Mouse (Mus musculus) forebrain, embryonic 15.5 days (tissue): ENCODE data around the gene Sympk. TPM values are rescaled to one million over a fixed set of nuclear protein-coding genes. Genes with fewer than 3 reads are reported as not detected.

Experiments
- ATAC-seq: fragments of 200-750 bp; cut with Nextera tagmentation; replicated peaks from 2 replicates; pipeline ENCODE4 v1.8.0; 2017; ENCODE audit warnings: mild to moderate bottlenecking, moderate TSS enrichment, moderate library complexity
- H3K27ac ChIP-seq: fragments of 300-500 bp; sonication (generic); replicated peaks from 2 replicates; pipeline ENCODE4 v1.5.1; 2015; ENCODE audit warnings: mild to moderate bottlenecking, inconsistent platforms
- H3K27me3 ChIP-seq: fragments of 300-500 bp; sonication (generic); 2 replicates; pipeline ENCODE4 v1.6.1; 2015; ENCODE audit warnings: inconsistent platforms
- H3K36me3 ChIP-seq: fragments of 300-500 bp; sonication (generic); 2 replicates; pipeline ENCODE4 v1.6.1; 2015; ENCODE audit warnings: mild to moderate bottlenecking, inconsistent platforms
- H3K4me1 ChIP-seq: fragments of 300-500 bp; sonication (generic); 2 replicates; pipeline ENCODE4 v1.6.1; 2015; ENCODE audit warnings: inconsistent platforms
- H3K4me2 ChIP-seq: fragments of 300-500 bp; sonication (generic); replicated peaks from 2 replicates; pipeline ENCODE4 v1.6.1; 2015; ENCODE audit warnings: mild to moderate bottlenecking, inconsistent platforms
- H3K4me3 ChIP-seq: fragments of 300-500 bp; sonication (generic); 2 replicates; pipeline ENCODE4 v1.5.1; 2015; ENCODE audit warnings: mild to moderate bottlenecking, inconsistent platforms
- H3K9ac ChIP-seq: fragments of 300-500 bp; sonication (generic); replicated peaks from 2 replicates; pipeline ENCODE4 v1.6.1; 2015; ENCODE audit warnings: mild to moderate bottlenecking, inconsistent platforms
- H3K9me3 ChIP-seq: fragments of 300-500 bp; sonication (generic); 2 replicates; pipeline ENCODE4 v1.6.1; 2016; ENCODE audit warnings: inconsistent platforms
- microRNA-seq: library from miRNA; unstranded; fragments of <30 nt; microRNA quantifications from one replicate; pipeline ENCODE4, GENCODE M21; 2016
- polyA plus RNA-seq: library from polyadenylated mRNA; unstranded; fragments of >200 nt; fragmentation: Nextera tagmentation; extraction: Ambion mirVana; gene quantifications from 2 replicates; pipeline ENCODE4 v1.2.1, GENCODE M21; 2015

Gene Sympk
- polyA plus RNA-seq, 1 experiment from 2014 or later: 35.4 TPM

DNA sequence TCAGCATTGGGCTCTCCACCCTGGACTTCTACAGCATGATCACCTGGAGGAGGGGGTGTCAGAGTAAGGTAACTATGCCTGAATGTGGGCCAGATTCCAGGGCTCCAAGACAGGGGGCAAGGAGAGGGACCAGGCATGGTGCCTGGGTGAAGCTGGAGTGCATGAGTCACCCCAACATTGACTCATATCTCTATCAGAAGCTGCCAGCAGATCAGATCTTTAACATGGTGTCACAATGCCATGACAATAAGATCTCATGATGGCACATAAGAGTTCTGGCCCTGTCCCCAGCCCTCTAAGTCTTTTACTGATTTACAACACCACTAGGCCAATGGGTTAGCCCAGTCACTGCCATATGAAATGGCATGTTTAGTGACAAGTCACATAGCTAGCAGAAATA, 79.6 kb downstream of the Sympk start:
- H3K4me1 ChIP-seq: no peaks in the 10 kb centered on the region
- H3K9ac ChIP-seq: no peak overlapping the region
- ATAC-seq: no peak
- no peaks in the 10 kb centered on the region for H3K36me3 ChIP-seq
- H3K4me2 ChIP-seq: no peak overlapping the region
- no peak overlapping the region for H3K4me3 ChIP-seq
- H3K9me3 ChIP-seq: no peaks in the 10 kb centered on the region
- H3K27ac ChIP-seq: no peak overlapping the region
- no peaks in the 10 kb centered on the region for H3K27me3 ChIP-seq

Small RNA genes lying within 50 kb of the gene (microRNA-seq; reads per million reads assigned to microRNA genes)
- not detected for gene Mir3100

Other genes starting within 250 kb of the Sympk start
- not detected in 2 replicates for gene Psg19, start 225.9 kb upstream of the Sympk start, polyA plus RNA-seq
- gene Psg17, start 202.8 kb upstream of the Sympk start, polyA plus RNA-seq: not detected in 2 replicates
- gene Mill2, start 184.4 kb upstream of the Sympk start, polyA plus RNA-seq: 0.13 and 0.29 TPM in 2 replicates
- 18.2 and 19.2 TPM in 2 replicates for gene Pglyrp1, start 153.0 kb upstream of the Sympk start, polyA plus RNA-seq
- 26.5 and 27.9 TPM in 2 replicates for gene Ccdc61, start 114.0 kb upstream of the Sympk start, polyA plus RNA-seq
- gene Nova2, start 98.5 kb upstream of the Sympk start, polyA plus RNA-seq: 17.6 and 18.0 TPM in 2 replicates
- 0.60 and 1.2 TPM in 2 replicates for gene Nanos2, start 37.0 kb upstream of the Sympk start, polyA plus RNA-seq
- 4.4 and 5.5 TPM in 2 replicates for gene Mypop, start 33.1 kb upstream of the Sympk start, polyA plus RNA-seq
- gene Irf2bp1, start 20.3 kb upstream of the Sympk start, polyA plus RNA-seq: 35.4 and 36.7 TPM in 2 replicates
- gene Foxa3, start 839 bp upstream of the Sympk start, polyA plus RNA-seq: 0.18 TPM in 1 of 2 replicates, not detected in the other
- not detected in 2 replicates for gene Rsph6a, start 30.3 kb downstream of the Sympk start, polyA plus RNA-seq
- gene Dmwd, start 51.9 kb downstream of the Sympk start, polyA plus RNA-seq: 32.0 and 35.1 TPM in 2 replicates
- 8.8 and 11.2 TPM in 2 replicates for gene Dmpk, start 59.5 kb downstream of the Sympk start, polyA plus RNA-seq
- gene Six5, start 70.2 kb downstream of the Sympk start, polyA plus RNA-seq: 2.3 and 2.4 TPM in 2 replicates
- gene Gm4969, start 94.0 kb downstream of the Sympk start, polyA plus RNA-seq: 3.6 and 3.8 TPM in 2 replicates
- 23.4 and 25.4 TPM in 2 replicates for gene Fbxo46, start 95.5 kb downstream of the Sympk start, polyA plus RNA-seq
- gene Qpctl, start 124.9 kb downstream of the Sympk start, polyA plus RNA-seq: 18.7 and 19.4 TPM in 2 replicates
- 135 and 143 TPM in 2 replicates for gene Snrpd2, start 125.3 kb downstream of the Sympk start, polyA plus RNA-seq
- gene Gipr, start 141.8 kb downstream of the Sympk start, polyA plus RNA-seq: 18.1 and 20.0 TPM in 2 replicates
- 8.2 and 12.5 TPM in 2 replicates for gene Eml2, start 152.0 kb downstream of the Sympk start, polyA plus RNA-seq
- gene Gpr4, start 188.2 kb downstream of the Sympk start, polyA plus RNA-seq: 2.2 and 2.4 TPM in 2 replicates
- 40.6 and 44.5 TPM in 2 replicates for gene Opa3, start 204.0 kb downstream of the Sympk start, polyA plus RNA-seq
- gene Vasp, start 247.4 kb downstream of the Sympk start, polyA plus RNA-seq: 37.6 and 39.5 TPM in 2 replicates